Mouse (Mus musculus): Measurements from ENCODE around the gene C1qa.

DNA sequence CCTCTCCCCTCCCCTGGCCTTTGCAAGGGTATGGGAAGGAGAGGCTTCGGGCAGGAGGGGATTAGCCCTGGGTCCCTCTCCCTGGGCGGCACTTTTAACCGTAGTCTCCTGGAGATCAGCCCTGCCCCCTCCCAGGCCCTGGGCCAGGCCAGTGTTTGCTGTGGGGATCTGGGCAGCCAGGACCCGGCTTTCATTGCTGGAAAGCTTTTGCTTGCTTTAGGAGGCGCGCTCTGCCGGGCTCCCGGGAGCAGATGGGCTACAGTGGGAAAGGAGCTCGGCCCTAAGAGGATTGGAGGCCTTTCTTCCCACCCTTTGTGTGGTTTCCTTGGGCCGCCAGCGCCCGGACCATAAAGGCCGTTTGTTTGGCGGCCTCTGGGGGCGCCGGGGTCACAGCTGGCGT lies 36.8 kb downstream of the C1qa start:
- TF ChIP-seq CTCF (IDR thresholded peaks at IDR 0.05; ENCODE audit: control insufficient read depth, insufficient read depth, insufficient read length), result no peak
- no peak for TF ChIP-seq MAX (IDR thresholded peaks at IDR 0.05)
- no peak for TF ChIP-seq MYOD1 (IDR thresholded peaks at IDR 0.05; ENCODE audit: control insufficient read depth, insufficient read length, low read depth)
- TF ChIP-seq MYOG (IDR thresholded peaks at IDR 0.05; ENCODE audit: control insufficient read depth, extremely low read depth, insufficient read length), result no peak
- no peak for TF ChIP-seq CEBPB (IDR thresholded peaks at IDR 0.05; ENCODE audit: low read depth)

Data from C2C12 (cell line).